Mouse (Mus musculus): ENCODE measurements around the gene Wwox.

GRCm38 (mm10) chr8:114460600-114460999 lies 21.1 kb downstream of the Wwox start:
- TF ChIP-seq POLR2A (IDR thresholded peaks at IDR 0.05; ENCODE audit: extremely low read depth, insufficient read depth, low read length) = no peak
- peak; percentile 24; the same call in 1 of the 2 replicates for TF ChIP-seq CTCF (IDR thresholded peaks at IDR 0.05; ENCODE audit: extremely low read depth, insufficient read depth, low read length)
